Mouse (Mus musculus) lung, postnatal 0 days (tissue): ENCODE measurements around the gene Baz1b. TPM values are rescaled to one million over a fixed set of nuclear protein-coding genes. Genes with fewer than 3 reads are reported as not detected.

Experiments used
- ATAC-seq: fragments of 200-750 bp; cut with Nextera tagmentation; 2 replicates; pipeline ENCODE4 v1.8.0; 2017; ENCODE audit warnings: moderate library complexity
- DNase-seq: peaks from one replicate; pipeline ENCODE4 v3.0.0-alpha.2; 2016; ENCODE audit warnings: low spot score
- H3K27ac ChIP-seq: fragments of 300-500 bp; sonication (generic); 2 replicates; pipeline ENCODE4 v1.5.1; 2014; ENCODE audit warnings: antibody characterized with exemption, mild to moderate bottlenecking, low read length, mixed read lengths
- H3K27me3 ChIP-seq: fragments of 300-500 bp; sonication (generic); replicated peaks from 2 replicates; pipeline ENCODE4 v1.6.1; 2014; ENCODE audit warnings: low read length, mixed read lengths; ENCODE audit not compliant: insufficient read depth
- H3K36me3 ChIP-seq: fragments of 300-500 bp; sonication (generic); 2 replicates; pipeline ENCODE4 v1.6.1; 2014; ENCODE audit warnings: low read length, mixed read lengths; ENCODE audit not compliant: insufficient read depth
- H3K4me1 ChIP-seq: fragments of 300-500 bp; sonication (generic); 2 replicates; pipeline ENCODE4 v1.6.1; 2014; ENCODE audit warnings: antibody characterized with exemption, low read depth, low read length, mixed read lengths; ENCODE audit not compliant: insufficient read depth
- H3K4me2 ChIP-seq: fragments of 300-500 bp; sonication (generic); replicated peaks from 2 replicates; pipeline ENCODE4 v1.6.1; 2014; ENCODE audit warnings: low read depth, mild to moderate bottlenecking, low read length, moderate library complexity, mixed read lengths
- H3K4me3 ChIP-seq: fragments of 300-500 bp; sonication (generic); 2 replicates; pipeline ENCODE4 v1.5.1; 2014; ENCODE audit warnings: low read depth, low read length
- H3K9ac ChIP-seq: fragments of 300-500 bp; sonication (generic); replicated peaks from 2 replicates; pipeline ENCODE4 v1.6.1; 2014; ENCODE audit warnings: low read depth, mild to moderate bottlenecking
- H3K9me3 ChIP-seq: fragments of 300-500 bp; sonication (generic); 2 replicates; pipeline ENCODE4 v1.6.1; 2016; ENCODE audit warnings: low read length, mixed read lengths
- CTCF ChIP-seq: IDR thresholded peaks from 2 replicates; pipeline ENCODE4 v1.5.1; 2016; ENCODE audit warnings: antibody characterized with exemption, mild to moderate bottlenecking
- EP300 ChIP-seq: IDR thresholded peaks from 2 replicates; pipeline ENCODE4 v1.6.1; 2016; ENCODE audit warnings: antibody characterized with exemption, mild to moderate bottlenecking, control low read depth
- WGBS: fragments of 180-500 bp; shearing (Covaris S2); extraction: QIAGEN DNeasy Blood & Tissue Kit; methylation state at CpG from one replicate; pipeline ENCODE4 v1.1.7; 2014; 5-methylcytosine and 5-hydroxymethylcytosine counted together
- polyA plus RNA-seq: library from polyadenylated mRNA; unstranded; fragments of >200 nt; fragmentation: Nextera tagmentation; extraction: Ambion mirVana; gene quantifications from 2 replicates; pipeline ENCODE4 v1.2.1, GENCODE M21; 2015

The Baz1b gene
- polyA plus RNA-seq, 1 experiment from 2014 or later, result 14.6 TPM

DNA sequence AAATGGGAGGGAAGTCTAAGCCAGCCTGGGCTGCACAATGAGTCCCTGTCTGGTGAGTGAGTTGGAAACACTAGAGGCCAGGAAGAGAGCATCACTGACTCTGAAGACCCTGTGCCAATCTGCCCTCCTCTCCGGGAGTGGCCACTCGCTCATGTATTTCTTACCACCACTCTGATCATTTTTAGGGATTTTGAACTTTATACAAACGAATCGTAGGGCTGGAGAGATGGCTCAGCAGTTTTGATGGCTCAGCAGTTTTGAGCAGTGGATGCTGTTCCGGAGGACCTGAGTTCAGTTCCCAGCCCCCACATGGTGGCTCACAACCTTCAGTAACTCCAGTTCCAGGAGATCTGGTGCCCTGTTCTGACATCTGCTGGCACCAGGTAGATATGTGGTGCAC is 14.1 kb upstream of the Baz1b start:
- TF ChIP-seq CTCF (no peak), EP300 (no peak)
- Histone ChIP-seq H3K9me3 (no peaks in the 10 kb centered on the region), H3K36me3 (peaks cover 26% of the 10 kb centered on the region), H3K27me3 (no peaks in the 10 kb centered on the region), H3K4me1 (peaks cover 6% of the 10 kb centered on the region; the same call in 1 of the 2 replicates), H3K4me2 (no peak overlapping the region), H3K9ac (no peak overlapping the region), H3K27ac (no peak overlapping the region), H3K4me3 (no peak overlapping the region)
- 94% methylated on average over 5 of the region's 5 CpGs for WGBS
- no peak for ATAC-seq
- DNase-seq, result no peak

GRCm38 (mm10) chr5:135175086-135175485 is 12.0 kb upstream of the Baz1b start:
- peaks cover 37% of the 10 kb centered on the region for H3K36me3 ChIP-seq

GRCm38 (mm10) chr5:135178523-135178922 is 8.5 kb upstream of the Baz1b start:
- Histone ChIP-seq H3K9me3 (no peaks in the 10 kb centered on the region), H3K9ac (no peak overlapping the region), H3K36me3 (peaks cover 40% of the 10 kb centered on the region), H3K27ac (no peak overlapping the region), H3K27me3 (no peaks in the 10 kb centered on the region), H3K4me1 (no peaks in the 10 kb centered on the region), H3K4me3 (no peak overlapping the region), H3K4me2 (no peak overlapping the region)
- ATAC-seq (no peak), DNase-seq (no peak)
- TF ChIP-seq EP300 (no peak), CTCF (no peak)
- WGBS, result 82% methylated on average over 3 of the region's 3 CpGs

More at GRCm38 (mm10) chr5:135175086-135175485, 12.0 kb upstream of the Baz1b start:
- Histone ChIP-seq H3K9ac (no peak overlapping the region), H3K4me1 (no peaks in the 10 kb centered on the region), H3K4me2 (no peak overlapping the region), H3K27me3 (no peaks in the 10 kb centered on the region), H3K9me3 (no peaks in the 10 kb centered on the region), H3K4me3 (no peak overlapping the region), H3K27ac (no peak overlapping the region)
- no peak for TF ChIP-seq EP300
- no peak for TF ChIP-seq CTCF
- ATAC-seq (no peak), DNase-seq (no peak)

DNA sequence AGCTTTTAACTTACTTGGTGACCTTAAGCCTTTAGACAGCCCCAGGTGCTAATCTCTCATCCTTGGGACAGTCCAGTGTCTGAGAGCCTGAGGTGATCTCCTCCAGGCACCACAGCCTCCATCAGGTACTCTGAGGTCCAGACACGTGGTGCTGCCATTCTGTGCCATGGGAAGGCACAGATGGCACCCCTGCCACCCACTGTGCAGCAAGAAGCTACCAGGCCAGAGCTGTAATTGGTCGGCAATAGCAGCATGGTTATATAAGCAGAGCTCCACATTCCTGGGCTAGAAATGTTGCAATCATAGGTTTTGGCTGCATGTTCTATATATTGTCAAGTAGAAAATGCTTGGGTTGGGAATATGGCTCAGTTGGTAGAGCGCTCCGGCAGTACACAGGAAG is 8.1 kb upstream of the Baz1b start:
- WGBS, result 86% methylated on average over 4 of the region's 4 CpGs

GRCm38 (mm10) chr5:135179616-135180015 is 7.4 kb upstream of the Baz1b start:
- no peak overlapping the region for H3K27ac ChIP-seq
- TF ChIP-seq EP300 (no peak), CTCF (no peak)
- DNase-seq, result no peak
- no peak for ATAC-seq
- H3K9me3 ChIP-seq, result no peaks in the 10 kb centered on the region
- no peaks in the 10 kb centered on the region for H3K27me3 ChIP-seq
- H3K4me3 ChIP-seq, result no peak overlapping the region
- 98% methylated on average over 6 of the region's 7 CpGs for whole genome bisulfite sequencing
- no peak overlapping the region for H3K9ac ChIP-seq
- no peaks in the 10 kb centered on the region for H3K4me1 ChIP-seq
- no peak overlapping the region for H3K4me2 ChIP-seq
- peaks cover 40% of the 10 kb centered on the region for H3K36me3 ChIP-seq

More for the DNA sequence above, 8.1 kb upstream of the Baz1b start:
- Histone ChIP-seq H3K4me3 (no peak overlapping the region), H3K27ac (no peak overlapping the region), H3K4me1 (no peaks in the 10 kb centered on the region), H3K27me3 (no peaks in the 10 kb centered on the region), H3K4me2 (no peak overlapping the region), H3K36me3 (peaks cover 40% of the 10 kb centered on the region), H3K9me3 (no peaks in the 10 kb centered on the region), H3K9ac (no peak overlapping the region)
- no peak for DNase-seq
- no peak for ATAC-seq
- no peak for TF ChIP-seq CTCF
- TF ChIP-seq EP300, result no peak

- Histone ChIP-seq H3K9me3 (no peaks in the 10 kb centered on the region), H3K27me3 (no peaks in the 10 kb centered on the region), H3K4me2 (no peak overlapping the region), H3K4me1 (no peaks in the 10 kb centered on the region), H3K4me3 (no peak overlapping the region), H3K27ac (no peak overlapping the region), H3K9ac (no peak overlapping the region), H3K36me3 (peaks cover 40% of the 10 kb centered on the region)
- ATAC-seq (no peak), DNase-seq (no peak)
- 93% methylated on average over 14 of the region's 14 CpGs for WGBS
- TF ChIP-seq CTCF (no peak), EP300 (no peak)
Observed at GRCm38 (mm10) chr5:135180796-135181195, 6.3 kb upstream of the Baz1b start.

DNA sequence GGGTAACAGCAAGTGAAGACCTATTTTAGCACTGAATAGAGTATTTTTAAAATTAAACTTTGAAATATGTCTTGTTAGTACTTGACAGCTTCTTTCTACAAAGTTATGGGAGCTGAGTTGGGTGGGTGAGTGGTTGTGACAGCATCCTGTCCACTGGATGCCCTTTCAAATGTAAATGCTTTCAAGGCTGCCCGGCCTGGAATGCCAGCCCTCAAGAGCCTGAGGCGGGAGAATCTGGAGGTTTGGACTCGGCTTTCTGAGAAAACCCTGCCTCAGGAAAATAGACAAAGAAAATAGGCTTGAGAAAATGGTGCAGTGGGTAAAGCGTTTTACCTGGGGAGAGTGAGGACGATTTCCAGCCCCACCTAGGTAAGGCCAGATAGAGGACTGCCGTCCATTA is 5.3 kb upstream of the Baz1b start:
- Histone ChIP-seq H3K36me3 (peaks cover 38% of the 10 kb centered on the region), H3K9me3 (no peaks in the 10 kb centered on the region), H3K4me3 (no peak overlapping the region), H3K4me2 (no peak overlapping the region), H3K4me1 (no peaks in the 10 kb centered on the region), H3K27ac (no peak overlapping the region), H3K9ac (no peak overlapping the region), H3K27me3 (no peaks in the 10 kb centered on the region)
- 89% methylated on average over 6 of the region's 6 CpGs for WGBS
- DNase-seq (no peak), ATAC-seq (no peak)
- no peak for TF ChIP-seq CTCF
